Comparison of ENCODE assay signal across 9 mouse cellular contexts in the genomic region with DNA sequence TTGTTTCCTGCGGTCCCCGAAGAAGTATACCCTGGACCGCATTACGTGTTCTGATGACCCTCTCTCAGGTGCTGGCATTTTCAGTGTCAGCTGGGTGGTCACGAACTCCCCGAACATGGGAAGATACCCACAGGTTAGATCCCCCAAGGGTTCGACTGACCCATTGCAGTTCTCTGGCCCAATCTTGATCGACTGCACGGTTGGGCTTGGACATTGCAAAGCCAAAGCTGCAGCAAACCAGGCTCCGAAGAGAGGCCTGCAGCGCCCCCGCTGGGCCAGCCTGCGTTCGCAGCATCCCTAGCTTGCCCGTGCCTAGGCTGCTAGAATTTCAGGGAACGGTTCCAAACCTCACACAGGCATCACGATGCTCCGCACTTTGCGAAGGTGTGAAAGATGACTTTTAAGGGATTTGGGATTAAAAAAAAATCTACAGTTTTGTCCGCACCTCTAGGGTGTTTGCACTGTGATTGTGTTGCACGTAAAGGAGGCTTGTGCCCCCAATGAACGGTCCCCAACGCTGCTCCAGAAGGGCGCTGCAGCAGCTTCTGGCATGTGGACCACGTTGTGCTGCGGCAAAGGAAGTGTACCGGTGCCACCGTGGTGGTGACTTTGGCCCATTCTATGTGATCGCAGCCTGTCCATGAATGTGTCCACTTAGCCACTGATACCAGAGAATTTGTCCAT. TPM values are rescaled to one million over a fixed set of nuclear protein-coding genes. Genes with fewer than 3 reads are reported as not detected.
DNase-seq lines count a peak whose midpoint lies in the region; ATAC-seq and TF ChIP-seq lines count a peak whose summit lies in the region.
"Had no signal": no experiment of that assay in that cellular context is flagged by ENCODE, and none has a peak within 500 bp of the region (broad histone marks: within the 10 kb centered on the region; RNA-seq: fewer than 3 reads in every experiment).

No protein-coding gene starts in this region.

- no peaks in the 10 kb centered on the region for H3K27me3 ChIP-seq in forebrain, embryonic 10.5 days (ENCODE audit: poor library complexity, severe bottlenecking)
- H3K27me3 ChIP-seq in heart, embryonic 13.5 days (replicated peaks) = no peaks in the 10 kb centered on the region
- peaks cover 84% of the 10 kb centered on the region for H3K27me3 ChIP-seq in liver, embryonic 12.5 days (replicated peaks)

- peak; percentile 83 for TF ChIP-seq CTCF in brain, embryonic 14.5 days (IDR thresholded peaks at IDR 0.05; ENCODE audit: borderline replicate concordance, extremely low read depth, insufficient read depth, insufficient read length)

- peak overlapping the region; percentile 92 for H3K27ac ChIP-seq in forebrain, embryonic 10.5 days
- peak overlapping the region; percentile 85 for H3K27ac ChIP-seq in heart, embryonic 13.5 days (replicated peaks)
- no peak overlapping the region for H3K27ac ChIP-seq in liver, embryonic 12.5 days

- peak; percentile 41 for DNase-seq in CD4-positive, CD25-positive, alpha-beta regulatory T cell, adult 2 months (ENCODE audit: low read depth, low spot score)
- peak; percentile 95 for DNase-seq in brain, embryonic 14.5 days (ENCODE audit: low read depth)
- DNase-seq in forebrain, embryonic 10.5 days (ENCODE audit: extremely low spot score, low spot score) = peak; percentile 82
- DNase-seq in kidney, postnatal 10 days = peak; percentile 87
- DNase-seq in neural tube, embryonic 10.5 days (ENCODE audit: extremely low spot score, low spot score) = peak; percentile 77
- DNase-seq in urinary bladder, postnatal 10 days (ENCODE audit: low spot score) = peak; percentile 39

- ATAC-seq in heart, embryonic 13.5 days (ENCODE audit: extremely low read depth, insufficient number of reproducible peaks, low FRiP score, low TSS enrichment) = 0 out of 2 replicates have a peak, but pooled peaks have one; percentile 7
- ATAC-seq in liver, embryonic 12.5 days = peak; percentile 46; the same call in 1 of the 2 replicates

- peaks cover 62% of the 10 kb centered on the region for H3K9me3 ChIP-seq in forebrain, embryonic 10.5 days
- peaks cover 58% of the 10 kb centered on the region for H3K9me3 ChIP-seq in heart, embryonic 13.5 days
- H3K9me3 ChIP-seq in liver, embryonic 12.5 days (replicated peaks) = peaks cover 32% of the 10 kb centered on the region

- H3K4me2 ChIP-seq in heart, embryonic 13.5 days = peak overlapping the region; percentile 79
- H3K4me2 ChIP-seq in liver, embryonic 12.5 days = peak overlapping the region; percentile 59

- no peak for TF ChIP-seq POLR2A in brain, embryonic 14.5 days (IDR thresholded peaks at IDR 0.05; ENCODE audit: borderline replicate concordance, extremely low read depth, insufficient read depth, insufficient read length, poor library complexity, severe bottlenecking)

- H3K9ac ChIP-seq in heart, embryonic 13.5 days = peak overlapping the region; percentile 71
- no peak overlapping the region for H3K9ac ChIP-seq in liver, embryonic 12.5 days

- WGBS in forebrain, embryonic 10.5 days = 47% methylated on average over 29 of the region's 29 CpGs
- whole genome bisulfite sequencing in heart, embryonic 13.5 days = 52% methylated on average over 29 of the region's 29 CpGs
- 47% methylated on average over 29 of the region's 29 CpGs for WGBS in liver, embryonic 12.5 days (ENCODE audit: insufficient replicate concordance)

- H3K36me3 ChIP-seq in forebrain, embryonic 10.5 days (replicated peaks) = peaks cover 49% of the 10 kb centered on the region
- H3K36me3 ChIP-seq in heart, embryonic 13.5 days = peaks cover 33% of the 10 kb centered on the region
- no peaks in the 10 kb centered on the region for H3K36me3 ChIP-seq in liver, embryonic 12.5 days
- H3K36me3 ChIP-seq: G1E had no signal

- H3K4me3 ChIP-seq in forebrain, embryonic 10.5 days = peak overlapping the region; percentile 66
- peak overlapping the region; percentile 69 for H3K4me3 ChIP-seq in heart, embryonic 13.5 days
- peak overlapping the region; percentile 47 for H3K4me3 ChIP-seq in liver, embryonic 12.5 days

- H3K4me1 ChIP-seq in forebrain, embryonic 10.5 days = peaks cover 62% of the 10 kb centered on the region
- H3K4me1 ChIP-seq in heart, embryonic 13.5 days = peaks cover 19% of the 10 kb centered on the region
- 0 out of 2 replicates have a peak, but pooled peaks cover 12% of the 10 kb centered on the region for H3K4me1 ChIP-seq in liver, embryonic 12.5 days

RNA-seq across cellular contexts. Expression of gene Mest, which starts 13.7 kb away (rescaled TPM):
- polyA plus RNA-seq in brain, embryonic 14.5 days (2012; rRNA removed) = 533 and 604 TPM in 2 replicates
- 2,195 and 2,268 TPM in 2 replicates for polyA plus RNA-seq in forebrain, embryonic 10.5 days (2016; fragmentation: Nextera tagmentation; extraction: Ambion mirVana)
- polyA plus RNA-seq in heart, embryonic 13.5 days (2015; fragmentation: Nextera tagmentation; extraction: Ambion mirVana) = 2,537 and 2,584 TPM in 2 replicates
- polyA plus RNA-seq in liver, embryonic 12.5 days (2016; fragmentation: Nextera tagmentation; extraction: Ambion mirVana) = 372 and 384 TPM in 2 replicates

RNA-seq across cellular contexts. Expression of gene Cep41, which starts 43.5 kb away (rescaled TPM):
- polyA plus RNA-seq in brain, embryonic 14.5 days (2012; rRNA removed) = 16.1 and 19.5 TPM in 2 replicates
- polyA plus RNA-seq in forebrain, embryonic 10.5 days (2016; fragmentation: Nextera tagmentation; extraction: Ambion mirVana) = 15.9 and 22.1 TPM in 2 replicates
- 11.0 and 12.2 TPM in 2 replicates for polyA plus RNA-seq in heart, embryonic 13.5 days (2015; fragmentation: Nextera tagmentation; extraction: Ambion mirVana)
- polyA plus RNA-seq in liver, embryonic 12.5 days (2016; fragmentation: Nextera tagmentation; extraction: Ambion mirVana) = 5.6 and 6.1 TPM in 2 replicates

Comparison
In these comparisons a context has a peak if more than half of its experiments do, and no peak if none do; other contexts are left out.
1. DNase-seq: peak in every context shown above with its lines; median percentile 95 in brain, embryonic 14.5 days; 87 in kidney, postnatal 10 days; 82 in forebrain, embryonic 10.5 days; 77 in neural tube, embryonic 10.5 days; 41 in CD4-positive, CD25-positive, alpha-beta regulatory T cell, adult 2 months; 39 in urinary bladder, postnatal 10 days.